Mouse (Mus musculus): ENCODE measurements around the gene Ptprt.
A peak's percentile ranks its signal among the peaks of the same experiment; 100 is the strongest.

Gene Ptprt

GRCm38 (mm10) chr2:162409245-162409644 lies 251.7 kb downstream of the Ptprt start:
- DNase-seq = peak in 1 of 2 experiments; percentile 18

DNA sequence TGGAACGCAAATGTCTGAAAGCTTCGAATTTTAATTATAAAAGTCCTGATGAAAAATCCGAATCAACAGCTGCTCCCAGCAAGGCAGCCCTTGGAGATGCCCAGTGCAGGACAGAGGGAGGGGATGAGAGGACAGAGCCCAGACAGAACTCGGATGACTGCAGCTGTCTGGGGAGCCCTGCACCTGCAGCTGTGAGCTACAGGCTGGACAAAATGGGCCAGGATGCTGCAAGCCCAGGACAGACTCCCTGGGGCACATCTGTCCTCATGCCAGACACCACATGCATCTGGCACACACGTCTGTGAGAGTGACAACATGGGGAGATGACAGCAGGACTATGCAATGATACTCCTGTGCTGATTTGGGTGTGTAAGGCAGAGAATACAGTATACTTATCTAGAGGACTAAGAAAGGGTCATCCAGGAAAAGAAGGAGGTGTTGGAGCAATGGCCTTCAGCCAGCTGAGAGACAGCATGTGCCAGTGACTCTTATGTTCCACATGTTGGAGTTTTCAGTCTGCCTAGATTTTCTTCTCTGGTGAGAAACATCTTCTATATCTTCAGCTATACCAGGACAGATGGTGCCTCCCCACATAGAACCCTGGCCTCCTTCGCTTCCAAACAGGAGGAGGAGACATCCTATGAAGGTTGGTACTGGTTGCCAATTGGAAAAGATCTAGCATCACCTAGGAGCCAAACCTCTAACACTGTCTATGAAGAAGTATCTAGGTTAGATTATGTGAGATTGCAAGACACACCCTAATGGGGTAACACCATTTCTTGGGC lies 259.4 kb downstream of the Ptprt start:
- DNase-seq = peak; percentile 25 to 38

DNA sequence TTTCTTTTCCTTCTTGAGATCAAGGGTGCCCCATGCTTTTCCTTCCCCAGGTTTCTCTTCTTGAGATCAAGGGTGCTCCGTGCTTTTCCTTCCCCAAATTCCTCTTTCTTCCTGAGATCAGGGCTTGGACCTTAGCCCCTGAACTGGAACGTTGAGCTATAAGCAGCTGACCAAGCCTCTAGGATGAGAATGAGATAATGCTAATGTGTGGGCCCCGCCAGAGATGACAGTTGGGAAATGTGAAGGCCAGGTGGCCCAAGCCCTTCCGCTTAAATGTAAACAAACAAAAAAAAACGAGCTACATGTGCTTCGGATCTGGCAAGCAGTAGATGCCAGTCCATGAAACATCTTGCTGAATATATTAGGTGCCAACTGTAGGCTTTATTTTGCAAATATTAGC lies 266.3 kb downstream of the Ptprt start:
- no peak for DNase-seq

- peak; percentile 32 to 42 for DNase-seq
Observed at GRCm38 (mm10) chr2:162391834-162392233, 269.1 kb downstream of the Ptprt start.

- no peak for DNase-seq
Observed at GRCm38 (mm10) chr2:162377309-162377708, 283.6 kb downstream of the Ptprt start.

- no peak for DNase-seq
Observed at GRCm38 (mm10) chr2:162349047-162349446, 311.9 kb downstream of the Ptprt start.

- DNase-seq = no peak
Observed at GRCm38 (mm10) chr2:162341846-162342245, 319.1 kb downstream of the Ptprt start.

DNA sequence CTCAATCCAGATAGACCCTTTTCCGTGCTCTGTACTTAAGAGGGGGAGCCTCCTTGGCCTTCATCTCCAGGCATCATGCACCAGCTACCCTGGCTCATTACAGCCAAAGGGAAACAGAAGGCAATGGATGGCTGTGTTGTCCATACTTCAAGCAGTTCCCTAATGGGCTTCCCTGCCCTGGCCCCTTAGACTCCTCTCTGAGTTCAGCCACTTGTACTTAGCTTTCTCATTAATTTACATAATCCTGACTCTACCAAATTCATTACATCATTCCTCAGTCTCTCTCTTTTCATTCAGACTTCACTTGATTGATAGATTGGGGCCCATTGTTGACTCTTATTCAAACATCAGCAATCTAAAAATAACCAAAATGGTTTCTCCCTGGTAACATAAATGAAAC lies 320.7 kb downstream of the Ptprt start:
- DNase-seq = no peak

GRCm38 (mm10) chr2:162332066-162332683 lies 328.8 kb downstream of the Ptprt start:
- no peak for DNase-seq

- DNase-seq = no peak
Observed at GRCm38 (mm10) chr2:162329430-162329829, 331.5 kb downstream of the Ptprt start.

DNA sequence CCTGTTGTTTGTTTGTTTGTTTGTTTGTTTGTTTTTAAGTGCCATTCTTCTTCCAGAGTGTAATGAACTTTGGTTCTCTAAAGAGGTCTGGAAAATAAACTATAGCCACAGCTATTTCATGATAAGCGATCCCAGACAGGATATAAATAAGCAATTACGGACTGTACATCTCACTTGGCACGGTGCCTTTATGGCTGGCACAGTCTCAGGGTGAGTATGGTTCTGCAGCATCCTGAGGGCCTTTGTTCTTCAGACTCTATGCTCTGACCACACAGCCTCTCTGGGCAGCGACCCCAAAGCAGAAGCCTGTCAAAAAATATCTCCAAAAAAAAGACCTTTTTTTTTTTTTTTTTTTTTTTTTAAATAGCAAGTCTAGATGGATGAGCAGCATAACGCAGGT lies 338.5 kb downstream of the Ptprt start:
- peak; percentile 26 to 46 for DNase-seq

DNA sequence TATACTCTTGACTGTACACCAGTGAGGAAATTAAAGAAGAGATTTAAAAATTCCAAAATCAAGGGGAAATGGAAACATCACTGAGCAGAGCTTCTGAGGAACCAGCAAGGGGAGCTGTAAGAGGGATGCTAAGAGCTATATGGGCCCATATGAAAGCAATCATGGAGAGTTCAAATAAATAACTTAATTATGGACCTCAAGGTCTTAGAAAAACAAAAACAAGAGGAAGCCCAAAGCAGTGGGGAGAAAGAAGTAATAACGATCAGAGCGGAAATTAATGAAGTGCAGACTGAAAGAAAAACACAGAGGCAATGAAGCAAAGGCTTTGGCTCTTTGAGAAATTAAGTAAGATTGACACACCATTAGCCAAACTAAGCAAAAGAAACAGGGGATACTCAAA lies 353.0 kb downstream of the Ptprt start:
- DNase-seq = no peak

GRCm38 (mm10) chr2:162294070-162294469 lies 366.9 kb downstream of the Ptprt start:
- DNase-seq = peak; percentile 14 to 22

DNA sequence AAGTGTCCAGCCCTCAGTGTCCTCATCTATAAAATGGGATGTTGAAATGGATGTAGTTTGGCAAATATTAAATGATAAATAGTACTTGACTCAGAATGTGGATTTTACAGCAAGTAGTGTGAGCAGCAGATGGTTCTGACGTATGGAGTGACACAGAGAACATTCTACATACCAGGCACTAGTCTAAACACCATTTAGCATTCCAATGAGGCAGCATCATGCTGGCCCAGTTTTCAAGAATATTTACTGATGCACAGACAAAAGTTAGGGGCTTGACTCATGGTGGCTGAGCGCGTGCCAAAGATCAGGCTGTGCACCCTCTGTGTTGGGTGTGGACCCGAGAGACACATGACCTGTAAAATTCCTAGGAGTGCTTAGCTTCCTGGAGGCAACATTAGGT lies 378.3 kb downstream of the Ptprt start:
- DNase-seq = peak; percentile 7 to 8

- DNase-seq = peak; percentile 22 to 25
Observed at GRCm38 (mm10) chr2:162282121-162282520, 378.8 kb downstream of the Ptprt start.

DNA sequence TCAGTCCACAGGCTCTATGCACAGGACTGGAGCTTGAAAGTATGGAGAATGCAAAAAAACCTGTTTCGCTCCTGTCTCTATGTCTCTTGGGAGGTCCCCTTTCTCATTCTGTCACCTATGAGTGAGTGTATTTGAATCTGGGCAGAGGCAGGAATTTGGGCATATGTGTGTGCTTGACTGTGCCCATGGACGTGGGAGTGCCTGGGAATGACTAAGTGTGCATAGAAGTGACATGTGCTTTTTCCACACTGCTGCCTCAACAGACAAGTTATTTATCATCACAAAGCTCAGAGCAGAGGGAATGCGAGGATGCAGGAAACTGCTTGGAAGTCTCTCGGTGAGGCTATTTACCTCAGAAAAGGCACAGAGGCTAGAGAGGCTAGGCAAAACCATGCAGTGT lies 387.1 kb downstream of the Ptprt start:
- DNase-seq = no peak

GRCm38 (mm10) chr2:162251272-162251671 lies 409.7 kb downstream of the Ptprt start:
- DNase-seq = no peak

GRCm38 (mm10) chr2:162248296-162248695 lies 412.7 kb downstream of the Ptprt start:
- DNase-seq = peak; percentile 66 to 72

GRCm38 (mm10) chr2:162222476-162222875 lies 438.5 kb downstream of the Ptprt start:
- no peak for DNase-seq

DNA sequence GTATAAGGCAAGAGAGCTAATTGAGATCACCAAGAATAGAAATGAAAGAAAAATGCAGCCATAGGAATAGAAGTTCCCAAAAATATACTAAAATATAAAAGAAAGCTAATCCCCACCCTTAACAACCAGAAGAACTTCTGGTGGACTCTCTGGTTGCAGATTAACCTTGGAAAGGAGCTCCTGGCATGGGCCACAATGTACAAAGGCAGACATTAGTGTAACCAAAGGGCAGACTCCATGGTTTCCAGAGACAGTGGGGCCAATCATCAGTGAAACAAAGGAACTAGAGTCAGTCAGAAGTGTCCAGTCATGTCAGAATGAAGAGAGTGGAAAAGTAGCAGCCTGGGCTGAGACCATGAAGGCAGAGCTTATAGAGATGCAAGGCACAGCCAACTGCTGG lies 440.4 kb downstream of the Ptprt start:
- no peak for DNase-seq

- peak; percentile 73 to 84 for DNase-seq
Observed at GRCm38 (mm10) chr2:162219507-162219906, 441.4 kb downstream of the Ptprt start.

- peak in 1 of 2 experiments; percentile 30 for DNase-seq
Observed at GRCm38 (mm10) chr2:162217896-162218295, 443.1 kb downstream of the Ptprt start.

GRCm38 (mm10) chr2:162212397-162212796 lies 448.6 kb downstream of the Ptprt start:
- DNase-seq = no peak

- no peak for DNase-seq
Observed at GRCm38 (mm10) chr2:162210564-162210963, 450.4 kb downstream of the Ptprt start.
